Mouse (Mus musculus) kidney, embryonic 14.5 days (tissue): Measurements from ENCODE around the gene N4bp1. TPM values are rescaled to one million over a fixed set of nuclear protein-coding genes. Genes with fewer than 3 reads are reported as not detected.

Experiments
- ATAC-seq: fragments of 200-750 bp; cut with Nextera tagmentation; 2 replicates; pipeline ENCODE4 v1.8.0; 2017; ENCODE audit warnings: moderate number of reproducible peaks, mild to moderate bottlenecking, moderate TSS enrichment, moderate library complexity; ENCODE audit not compliant: low FRiP score, low TSS enrichment
- H3K27ac ChIP-seq: fragments of 300-500 bp; sonication (generic); 2 replicates; pipeline ENCODE4 v1.5.1; 2014; ENCODE audit warnings: low read depth, mild to moderate bottlenecking, low read length, moderate library complexity, mixed read lengths
- H3K27me3 ChIP-seq: fragments of 300-500 bp; sonication (generic); 2 replicates; pipeline ENCODE4 v1.6.1; 2014; ENCODE audit warnings: mild to moderate bottlenecking, low read length; ENCODE audit not compliant: control insufficient read depth, insufficient read depth
- H3K36me3 ChIP-seq: fragments of 300-500 bp; sonication (generic); 2 replicates; pipeline ENCODE4 v1.6.1; 2014; ENCODE audit warnings: low read length, mixed read lengths; ENCODE audit not compliant: control insufficient read depth, insufficient read depth
- H3K4me1 ChIP-seq: fragments of 300-500 bp; sonication (generic); 2 replicates; pipeline ENCODE4 v1.6.1; 2014; ENCODE audit warnings: low read length, mixed read lengths; ENCODE audit not compliant: control insufficient read depth, insufficient read depth
- H3K4me2 ChIP-seq: fragments of 300-500 bp; sonication (generic); replicated peaks from 2 replicates; pipeline ENCODE4 v1.6.1; 2014; ENCODE audit warnings: low read depth, mild to moderate bottlenecking, low read length
- H3K4me3 ChIP-seq: fragments of 300-500 bp; sonication (generic); 2 replicates; pipeline ENCODE4 v1.5.1; 2014; ENCODE audit warnings: mild to moderate bottlenecking, low read length
- H3K9ac ChIP-seq: fragments of 300-500 bp; sonication (generic); 2 replicates; pipeline ENCODE4 v1.6.1; 2014; ENCODE audit warnings: low read depth, mild to moderate bottlenecking, low read length, moderate library complexity
- H3K9me3 ChIP-seq: fragments of 300-500 bp; sonication (generic); 2 replicates; pipeline ENCODE4 v1.6.1; 2016; ENCODE audit warnings: low read length; ENCODE audit not compliant: control insufficient read depth
- whole genome bisulfite sequencing: fragments of 180-500 bp; shearing (Covaris S2); extraction: QIAGEN DNeasy Blood & Tissue Kit; methylation state at CpG from one replicate; pipeline ENCODE4 v1.1.7; 2014; 5-methylcytosine and 5-hydroxymethylcytosine counted together
- polyA plus RNA-seq: library from polyadenylated mRNA; unstranded; fragments of >200 nt; fragmentation: Nextera tagmentation; extraction: Ambion mirVana; gene quantifications from 2 replicates; pipeline ENCODE4 v1.2.1, GENCODE M21; 2014

Gene N4bp1
- polyA plus RNA-seq, 1 experiment from 2014 or later, result 13.2 TPM

DNA sequence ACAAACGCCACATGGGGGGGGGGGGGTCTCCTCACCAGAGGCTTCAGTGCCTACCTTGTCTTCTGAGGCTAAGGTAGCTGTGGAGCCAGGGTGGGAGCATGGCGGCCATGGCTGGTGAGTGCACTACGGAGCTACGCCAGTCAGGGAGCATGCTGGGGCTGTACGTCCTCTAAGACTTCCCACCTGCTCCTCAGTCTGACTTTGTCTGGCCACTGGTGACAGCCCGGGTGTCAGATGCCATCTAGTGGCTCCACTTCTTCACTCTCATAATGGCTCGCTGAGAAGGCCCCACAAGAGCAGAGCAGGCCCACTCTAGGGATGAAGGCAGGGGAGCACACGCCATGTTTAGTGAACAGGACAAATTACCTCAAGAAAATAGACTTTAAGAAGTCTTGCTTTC is 41.2 kb downstream of the N4bp1 start:
- Histone ChIP-seq H3K27ac (no peak overlapping the region), H3K9me3 (no peaks in the 10 kb centered on the region), H3K9ac (no peak overlapping the region), H3K4me3 (no peak overlapping the region), H3K27me3 (no peaks in the 10 kb centered on the region), H3K4me1 (no peaks in the 10 kb centered on the region), H3K36me3 (peaks cover 69% of the 10 kb centered on the region), H3K4me2 (no peak overlapping the region)
- 69% methylated on average over 8 of the region's 8 CpGs for WGBS
- peak; percentile 55; the same call in 1 of the 2 replicates for ATAC-seq

GRCm38 (mm10) chr8:86841556-86842309 is 43.3 kb downstream of the N4bp1 start:
- Histone ChIP-seq H3K9me3 (no peaks in the 10 kb centered on the region), H3K4me3 (no peak overlapping the region), H3K27ac (no peak overlapping the region), H3K4me1 (no peaks in the 10 kb centered on the region), H3K9ac (no peak overlapping the region), H3K36me3 (peaks cover 52% of the 10 kb centered on the region), H3K27me3 (no peaks in the 10 kb centered on the region), H3K4me2 (no peak overlapping the region)
- 95% methylated on average over 8 of the region's 8 CpGs for WGBS
- no peak for ATAC-seq

- H3K27me3 ChIP-seq, result no peaks in the 10 kb centered on the region
- ATAC-seq, result no peak
- H3K36me3 ChIP-seq, result peaks cover 38% of the 10 kb centered on the region
- H3K4me1 ChIP-seq, result no peaks in the 10 kb centered on the region
- WGBS, result 94% methylated on average over 12 of the region's 12 CpGs
- H3K4me3 ChIP-seq, result no peak overlapping the region
- no peaks in the 10 kb centered on the region for H3K9me3 ChIP-seq
- H3K4me2 ChIP-seq, result no peak overlapping the region
- no peak overlapping the region for H3K9ac ChIP-seq
- H3K27ac ChIP-seq, result no peak overlapping the region
These were observed 44.9 kb downstream of the N4bp1 start for GRCm38 (mm10) chr8:86840120-86840693.

DNA sequence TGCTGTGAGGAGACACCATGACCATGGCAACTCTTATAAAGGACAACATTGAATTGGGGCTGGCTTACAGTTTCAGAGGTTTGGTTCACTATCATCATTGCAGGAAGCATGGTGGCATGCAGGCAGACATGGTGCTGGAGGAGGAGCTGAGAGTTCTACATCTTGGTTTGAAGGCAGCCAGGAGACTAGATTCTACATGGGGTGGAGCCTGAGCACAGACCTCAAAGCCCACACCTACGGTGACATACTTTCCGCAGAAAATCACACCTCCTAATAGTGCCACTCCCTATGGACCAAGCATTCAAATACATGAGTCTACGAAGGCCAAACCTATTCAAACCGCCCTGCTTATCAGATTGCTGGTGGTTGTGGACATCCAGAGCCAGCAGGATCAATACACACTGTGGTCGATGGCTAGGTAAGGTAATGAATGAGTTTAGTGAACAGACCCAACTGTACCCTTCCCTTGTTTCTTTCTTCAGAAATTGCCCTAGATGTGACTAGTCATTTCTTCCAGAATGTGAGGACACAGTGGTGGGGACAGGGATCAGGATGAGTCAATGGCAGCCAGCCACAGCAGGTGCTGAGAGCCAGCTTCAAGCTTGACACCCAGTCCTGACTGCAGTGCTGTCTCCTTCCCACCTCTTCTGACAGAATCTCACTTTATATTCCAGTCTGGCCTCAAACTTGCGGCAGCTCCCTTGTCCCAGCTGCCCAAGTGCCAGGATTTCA is 46.2 kb downstream of the N4bp1 start:
- H3K27ac ChIP-seq, result no peak overlapping the region

DNA sequence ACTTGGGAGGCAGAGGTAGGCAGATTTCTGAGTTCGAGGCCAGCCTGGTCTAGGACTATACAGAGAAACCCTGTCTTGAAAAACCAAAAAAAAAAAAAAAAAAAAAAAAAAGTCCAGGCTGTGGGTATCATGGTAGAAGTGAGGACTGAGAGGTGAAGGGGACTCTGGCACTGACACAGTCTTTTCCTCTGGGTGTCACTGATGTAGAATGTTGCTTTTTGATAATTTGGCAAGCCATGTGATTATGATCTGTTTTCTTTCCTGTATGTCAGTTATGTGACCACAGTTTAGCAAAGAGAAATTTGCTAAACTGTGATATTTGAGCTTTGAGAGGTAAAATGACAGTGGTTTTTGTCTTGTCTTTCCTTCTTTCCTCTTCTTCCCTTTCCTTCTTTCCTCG is 47.8 kb downstream of the N4bp1 start:
- H3K4me2 ChIP-seq, result no peak overlapping the region
- H3K4me3 ChIP-seq, result no peak overlapping the region
- H3K36me3 ChIP-seq, result peaks cover 16% of the 10 kb centered on the region; the same call in 1 of the 2 replicates
- ATAC-seq, result no peak
- no peak overlapping the region for H3K27ac ChIP-seq
- no peaks in the 10 kb centered on the region for H3K9me3 ChIP-seq
- 83% methylated on average over 2 of the region's 2 CpGs for WGBS
- no peaks in the 10 kb centered on the region for H3K4me1 ChIP-seq
- no peaks in the 10 kb centered on the region for H3K27me3 ChIP-seq
- no peak overlapping the region for H3K9ac ChIP-seq

More for the DNA sequence above, 46.2 kb downstream of the N4bp1 start:
- H3K9me3 ChIP-seq, result no peaks in the 10 kb centered on the region
- H3K9ac ChIP-seq, result no peak overlapping the region
- no peak for ATAC-seq
- H3K4me1 ChIP-seq, result no peaks in the 10 kb centered on the region
- H3K4me2 ChIP-seq, result no peak overlapping the region
- H3K27me3 ChIP-seq, result no peaks in the 10 kb centered on the region
- peaks cover 30% of the 10 kb centered on the region for H3K36me3 ChIP-seq
- H3K4me3 ChIP-seq, result no peak overlapping the region
- 95% methylated on average over 6 of the region's 6 CpGs for WGBS

GRCm38 (mm10) chr8:86835881-86836280 is 49.2 kb downstream of the N4bp1 start:
- no peak overlapping the region for H3K9ac ChIP-seq
- no peaks in the 10 kb centered on the region for H3K27me3 ChIP-seq
- no peak overlapping the region for H3K27ac ChIP-seq
- no peak overlapping the region for H3K4me2 ChIP-seq
- no peaks in the 10 kb centered on the region for H3K9me3 ChIP-seq
- H3K36me3 ChIP-seq, result peaks cover 6% of the 10 kb centered on the region; the same call in 1 of the 2 replicates
- H3K4me3 ChIP-seq, result no peak overlapping the region
- no peaks in the 10 kb centered on the region for H3K4me1 ChIP-seq
- ATAC-seq, result no peak

GRCm38 (mm10) chr8:86834496-86835260 is 50.4 kb downstream of the N4bp1 start:
- H3K9me3 ChIP-seq, result no peaks in the 10 kb centered on the region
- H3K27ac ChIP-seq, result no peak overlapping the region
- no peak overlapping the region for H3K9ac ChIP-seq
- H3K27me3 ChIP-seq, result no peaks in the 10 kb centered on the region
- H3K4me3 ChIP-seq, result no peak overlapping the region
- ATAC-seq, result no peak
- peaks cover 1% of the 10 kb centered on the region; the same call in 1 of the 2 replicates for H3K36me3 ChIP-seq
- 89% methylated on average over 8 of the region's 8 CpGs for WGBS
- H3K4me1 ChIP-seq, result no peaks in the 10 kb centered on the region
- no peak overlapping the region for H3K4me2 ChIP-seq

DNA sequence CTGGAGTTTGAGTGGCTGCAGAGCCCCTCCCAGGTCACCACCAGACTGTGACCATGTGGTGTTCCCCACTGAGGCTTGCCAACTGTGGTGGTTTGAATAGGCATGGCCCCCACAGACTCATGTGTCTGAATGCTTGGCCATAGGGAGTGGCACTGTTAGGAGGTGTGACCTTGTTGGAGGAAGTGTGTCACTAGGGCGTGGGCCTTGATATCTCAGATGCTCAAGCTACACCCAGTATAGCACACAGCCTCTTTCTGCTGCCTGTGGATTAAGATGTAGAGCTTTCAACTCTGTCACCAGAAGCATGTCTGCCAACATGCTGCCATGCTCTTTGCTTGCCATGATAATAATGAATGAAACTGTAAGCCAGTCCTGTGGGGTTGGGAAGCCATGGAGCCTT is 51.1 kb downstream of the N4bp1 start:
- no peak for ATAC-seq
- no peaks in the 10 kb centered on the region for H3K27me3 ChIP-seq
- H3K4me1 ChIP-seq, result no peaks in the 10 kb centered on the region
- no peak overlapping the region for H3K4me2 ChIP-seq
- no peak overlapping the region for H3K27ac ChIP-seq
- no peaks in the 10 kb centered on the region for H3K9me3 ChIP-seq
- H3K9ac ChIP-seq, result no peak overlapping the region
- H3K4me3 ChIP-seq, result no peak overlapping the region
- no peaks in the 10 kb centered on the region for H3K36me3 ChIP-seq
- 94% methylated on average over 1 of the region's 1 CpGs for WGBS
